Mouse (Mus musculus) left cerebral cortex, adult 2 months (tissue): ENCODE results near the gene Abo. TPM values are rescaled to one million over a fixed set of nuclear protein-coding genes. Genes with fewer than 3 reads are reported as not detected.

Experiments used
- DNase-seq, 2 experiments: peaks; one replicate each; pipeline ENCODE4 v3.0.0; 2021 to 2022; ENCODE audit warnings: low spot score in 2 of 2, mixed read lengths in 1 of 2; ENCODE audit errors: extremely low spot score in 1 of 2
- H3K27ac ChIP-seq: fragments of 200-600 bp; 2 replicates; pipeline ENCODE4 v1.8.1; 2022
- H3K4me3 ChIP-seq: fragments of 200-600 bp; 2 replicates; pipeline ENCODE4 v1.8.1; 2022
- CTCF ChIP-seq: fragments of 200-600 bp; IDR thresholded peaks from 2 replicates; pipeline ENCODE4 v1.8.1; 2022; ENCODE audit warnings: antibody characterized with exemption, mild to moderate bottlenecking, moderate library complexity
- intact Hi-C: fragments of 180-260 bp; cut with DNase I; formaldehyde crosslinking; loops from one replicate; pipeline ENCODE4 v1.15.1; 2025
- long read RNA-seq, 2 experiments: library from polyadenylated mRNA; stranded (forward); transcript quantifications; one replicate each; pipeline ENCODE4 v2.0.0; 2021; ENCODE audit warnings: borderline mapping rate in 2 of 2
- total RNA-seq, 2 experiments: library from RNA; stranded (reverse); gene quantifications; 2 replicates each; pipeline ENCODE4 v1.2.3; 2021

Abo gene
- not detected for total RNA-seq
- long read RNA-seq, experiment 1 = 0 reads
- long read RNA-seq, experiment 2 = 0 reads

DNA sequence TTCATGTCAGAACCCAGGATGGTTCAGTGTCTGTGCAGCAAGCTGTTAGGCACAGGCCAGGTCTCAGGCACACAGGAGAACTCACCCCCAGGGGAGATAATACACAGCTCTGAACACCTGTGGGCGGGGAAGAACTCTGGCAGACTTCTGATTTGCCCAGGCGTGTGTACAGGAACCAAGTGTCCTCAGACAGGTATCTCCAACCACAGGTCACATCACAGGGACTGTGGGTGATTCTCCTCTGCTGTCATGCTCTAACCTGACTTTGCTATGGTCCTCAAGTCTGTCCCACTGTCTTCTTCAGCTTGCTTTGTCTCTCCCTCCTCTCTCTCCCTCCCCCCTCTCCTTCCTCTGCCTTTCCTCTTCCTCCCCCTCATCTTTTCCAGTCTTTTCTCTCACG, at the start of gene Abo:
TSS of gene Abo (minus strand) at position 101 of the 400 bp plus-strand sequence.
- no peak within 1 kb of the TSS for H3K4me3 ChIP-seq
- TF ChIP-seq CTCF = no peak
- intact Hi-C loops = no loop called here
- no peak for DNase-seq
- H3K27ac ChIP-seq = no peak within 1 kb of the TSS

DNA sequence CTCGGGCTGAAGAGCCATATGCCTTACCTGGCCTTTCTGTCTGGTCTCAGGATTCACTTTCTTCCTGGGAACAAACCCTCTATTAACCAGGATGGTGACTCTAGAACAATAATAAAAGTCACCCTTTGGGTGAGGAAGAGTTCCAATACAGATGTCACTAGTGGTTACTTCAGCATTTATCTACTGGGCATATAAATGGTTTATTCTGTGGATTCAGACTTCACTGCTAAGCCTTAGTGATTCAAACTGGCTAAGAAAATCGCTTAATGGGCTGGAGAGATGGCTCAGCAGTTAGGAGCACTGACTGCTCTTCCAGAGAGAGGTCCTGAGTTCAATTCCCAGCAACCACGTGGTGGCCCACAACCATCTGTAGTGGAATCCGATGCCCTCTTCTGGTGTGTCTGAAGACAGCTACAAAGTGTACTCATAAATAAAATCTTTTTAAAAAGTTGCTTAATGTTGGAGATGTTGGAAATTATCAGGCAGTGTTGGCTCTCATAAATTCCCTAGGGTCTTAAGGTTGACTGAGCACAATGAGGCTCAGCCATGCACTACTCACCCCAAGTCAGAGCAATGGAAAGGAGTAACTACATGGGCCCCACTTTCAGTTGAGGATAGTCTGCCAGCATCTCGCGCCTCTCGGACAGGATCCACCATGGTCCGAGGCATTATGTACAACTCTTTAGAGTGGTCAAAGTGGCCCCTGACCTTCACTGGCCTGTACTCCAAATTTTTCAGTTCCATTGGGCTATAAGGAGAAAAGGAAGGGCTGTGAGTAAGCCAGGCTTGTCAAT, 49.6 kb upstream of the Abo start:
- intact Hi-C loops = loop anchor here (10.0 kb wide), 1 partner anchor 110 kb away; the partner anchor contains the start of gene Slc2a6
- no peak; the same call in 1 of the 2 replicates for TF ChIP-seq CTCF
- Histone ChIP-seq H3K27ac (no peak overlapping the region), H3K4me3 (no peak overlapping the region)
- no peak for DNase-seq

DNA sequence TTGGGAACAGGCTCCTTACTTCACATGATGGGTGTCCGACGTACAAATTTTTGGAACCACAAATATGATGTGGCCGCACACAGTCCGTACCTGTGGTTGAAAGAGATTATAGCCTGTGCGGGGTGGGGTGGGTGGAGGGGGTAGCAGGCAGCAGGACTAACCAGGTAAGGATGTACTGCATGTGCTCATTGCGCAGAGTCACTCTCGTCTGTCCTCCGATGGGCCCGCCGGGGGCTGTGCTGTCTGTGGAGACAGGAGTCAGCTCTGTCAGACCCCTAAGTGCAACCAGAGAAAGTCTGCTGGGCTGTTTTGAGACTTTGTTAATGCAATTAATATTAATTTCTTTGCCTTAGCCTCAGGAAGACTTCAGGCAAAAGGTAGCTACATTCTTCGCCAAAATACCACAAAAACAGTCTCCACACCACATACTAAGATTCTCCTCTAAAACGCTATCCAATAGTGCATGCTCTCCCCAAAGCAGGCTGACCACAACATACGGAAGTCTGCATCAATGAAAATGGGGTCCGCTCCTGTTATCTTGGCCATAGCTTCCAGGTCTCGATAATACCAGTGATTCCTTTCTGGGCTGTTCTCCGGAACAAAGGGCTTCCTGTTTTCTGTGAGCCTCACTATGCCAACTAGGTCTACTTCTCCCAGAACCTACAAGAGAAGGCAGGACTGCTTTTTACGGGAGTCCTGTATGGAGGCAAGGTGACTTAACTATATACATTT, 48.8 kb upstream of the Abo start:
- intact Hi-C loops = loop anchor here (10.0 kb wide), 1 partner anchor 111 kb away; the partner anchor contains the start of gene Slc2a6
- Histone ChIP-seq H3K27ac (no peak overlapping the region), H3K4me3 (no peak overlapping the region)
- DNase-seq = peak in 1 of 2 experiments; percentile 6
- TF ChIP-seq CTCF = no peak

DNA sequence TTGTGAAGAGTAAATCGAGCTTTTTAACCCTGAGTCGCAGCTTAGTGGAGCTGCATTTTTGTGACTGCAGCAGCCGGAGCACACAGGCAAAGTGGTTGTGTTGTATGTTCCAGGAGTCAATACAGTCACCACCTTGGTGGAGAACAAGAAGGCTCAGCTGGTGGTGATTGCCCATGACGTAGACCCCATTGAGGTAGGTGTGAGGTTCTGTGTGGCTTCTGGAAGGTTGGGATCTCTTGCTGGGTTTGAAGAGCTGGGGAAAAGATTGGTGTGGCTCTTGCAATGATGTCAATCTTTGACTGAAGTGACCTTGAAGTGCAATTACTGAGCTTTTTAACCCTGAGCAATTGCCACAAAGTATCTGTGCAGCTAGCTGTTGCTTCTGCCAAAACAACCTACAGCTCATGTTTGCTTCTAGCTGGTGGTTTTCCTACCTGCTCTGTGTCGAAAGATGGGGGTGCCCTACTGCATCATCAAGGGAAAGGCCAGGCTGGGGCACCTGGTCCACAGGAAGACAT, 47.5 kb upstream of the Abo start:
- intact Hi-C loops = loop anchor here (10.0 kb wide), 1 partner anchor 112 kb away; the partner anchor contains the start of gene Slc2a6
- Histone ChIP-seq H3K27ac (no peak overlapping the region), H3K4me3 (peak overlapping the region; percentile 93)
- TF ChIP-seq CTCF = no peak
- DNase-seq = peak in 1 of 2 experiments; percentile 7

DNA sequence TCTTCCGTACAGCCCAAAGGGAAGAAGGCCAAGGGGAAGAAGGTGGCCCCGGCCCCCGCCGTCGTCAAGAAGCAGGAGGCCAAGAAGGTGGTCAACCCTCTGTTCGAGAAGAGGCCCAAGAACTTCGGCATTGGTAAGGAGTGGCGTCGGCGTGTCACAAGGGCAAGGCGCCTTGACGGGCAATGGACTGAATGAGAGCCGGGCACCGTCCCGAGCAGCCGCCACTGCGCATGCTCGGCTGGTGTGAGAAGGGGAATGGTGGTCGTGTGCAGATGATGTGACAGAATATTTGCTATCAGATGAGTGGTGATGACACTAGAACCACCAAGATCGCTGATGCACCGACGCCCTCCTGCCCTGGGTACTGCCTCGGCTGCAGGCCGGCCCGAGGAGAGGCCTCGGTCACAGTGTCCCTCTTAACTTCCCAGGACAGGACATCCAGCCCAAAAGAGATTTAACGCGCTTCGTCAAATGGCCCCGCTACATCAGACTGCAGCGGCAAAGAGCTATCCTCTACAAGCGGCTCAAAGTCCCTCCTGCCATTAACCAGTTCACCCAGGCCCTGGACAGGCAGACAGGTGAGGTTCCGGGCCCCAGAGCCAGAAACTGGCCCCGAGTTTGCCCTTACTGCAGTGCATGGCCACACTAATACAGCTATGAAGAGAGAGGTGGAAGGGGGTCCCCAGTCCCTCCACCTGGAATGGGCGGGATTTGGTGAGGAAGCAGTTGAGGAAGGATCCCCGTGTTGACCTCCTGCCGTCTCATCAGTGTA, 46.4 kb upstream of the Abo start:
- Histone ChIP-seq H3K4me3 (peak overlapping the region; percentile 93), H3K27ac (peak overlapping the region; percentile 89)
- DNase-seq = peak; percentile 58 to 59
- intact Hi-C loops = loop anchor here (1.0 to 10.0 kb wide), 2 partner anchors 22 to 114 kb away; partner anchors contain the start of genes Slc2a6 and Surf4
- no peak for TF ChIP-seq CTCF

DNA sequence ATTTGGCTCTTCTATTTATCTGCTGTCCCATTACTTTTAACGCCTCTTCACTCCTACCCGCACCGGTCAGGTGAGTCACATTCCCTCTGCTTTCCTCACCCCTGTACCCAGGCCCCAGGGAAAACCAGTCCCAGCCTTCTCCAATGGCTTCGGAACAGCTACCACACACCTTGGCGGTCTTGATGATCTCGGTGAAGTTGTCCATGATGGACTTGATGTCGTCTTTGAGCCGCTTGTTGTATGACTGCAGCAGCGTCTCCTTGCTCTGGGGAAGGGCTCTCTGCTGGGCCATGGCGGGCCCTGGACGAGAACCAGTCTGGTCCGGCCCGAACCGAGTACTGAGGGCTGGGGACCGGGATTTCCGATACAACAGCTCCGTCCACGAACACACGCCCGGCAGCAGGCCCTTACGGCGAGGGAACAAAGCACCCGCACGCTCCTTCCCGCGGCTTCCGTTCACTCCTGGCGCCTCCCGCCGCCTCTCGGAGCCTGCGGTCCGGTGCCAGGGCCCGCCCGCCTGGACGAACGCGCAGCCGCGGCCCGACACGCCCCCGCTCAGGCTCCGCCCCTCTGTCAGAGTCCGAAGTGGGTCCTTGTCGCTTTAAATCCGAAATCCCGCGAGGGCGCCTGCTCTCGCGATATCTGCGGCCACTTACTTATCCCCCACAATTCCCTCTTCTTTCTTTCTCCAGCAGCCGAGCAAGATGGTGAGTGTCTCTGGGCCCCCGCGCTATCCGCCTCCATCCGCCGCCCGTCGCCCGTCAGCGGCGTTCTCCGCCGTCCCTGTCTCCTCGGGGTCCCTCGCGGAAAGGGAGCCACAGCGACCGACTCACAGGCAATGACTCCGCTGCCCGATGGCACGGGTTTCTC, 45.6 kb upstream of the Abo start, which contains the start of the genes Med22 and Rpl7a:
TSS of gene Med22 (minus strand) at position 554 of the 870 bp plus-strand sequence.
TSS of gene Rpl7a (plus strand) at position 641 of the 870 bp plus-strand sequence.
- DNase-seq = peak; percentile 100
- TF ChIP-seq CTCF = no peak
- H3K4me3 ChIP-seq = peak within 1 kb of the TSS; percentile 93
- H3K27ac ChIP-seq = peak within 1 kb of the TSS; percentile 89
- intact Hi-C loops = loop anchor here (1.0 to 10.0 kb wide), 2 partner anchors 23 to 114 kb away; partner anchors contain the start of genes Slc2a6 and Surf4

DNA sequence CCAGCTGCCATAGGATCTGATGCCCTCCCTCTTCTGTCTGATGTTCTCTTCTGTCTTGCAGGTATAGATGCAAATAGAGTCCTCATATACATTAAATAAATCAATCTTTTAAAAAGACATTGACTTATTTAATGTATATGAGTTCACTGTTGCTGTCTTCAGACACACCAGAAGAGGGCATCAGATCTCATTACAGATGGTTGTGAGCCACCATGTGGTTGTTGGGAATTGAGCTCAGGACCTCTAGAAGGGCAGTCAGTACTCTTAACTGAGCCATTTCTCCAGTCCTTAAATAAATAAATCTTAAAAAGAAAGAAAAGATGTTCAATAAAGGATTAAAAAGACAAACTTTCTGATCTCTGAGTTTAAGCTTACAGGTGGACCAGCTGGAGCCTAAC, 44.6 kb upstream of the Abo start:
- 0 out of 2 replicates have a peak overlapping the region, but pooled peaks have one; percentile 80 for H3K27ac ChIP-seq
- DNase-seq = no peak
- TF ChIP-seq CTCF = peak; percentile 38
- H3K4me3 ChIP-seq = peak overlapping the region; percentile 93
- intact Hi-C loops = loop anchor here (10.0 kb wide), 1 partner anchor 535 kb away; the partner anchor contains the start of gene Brd3os

DNA sequence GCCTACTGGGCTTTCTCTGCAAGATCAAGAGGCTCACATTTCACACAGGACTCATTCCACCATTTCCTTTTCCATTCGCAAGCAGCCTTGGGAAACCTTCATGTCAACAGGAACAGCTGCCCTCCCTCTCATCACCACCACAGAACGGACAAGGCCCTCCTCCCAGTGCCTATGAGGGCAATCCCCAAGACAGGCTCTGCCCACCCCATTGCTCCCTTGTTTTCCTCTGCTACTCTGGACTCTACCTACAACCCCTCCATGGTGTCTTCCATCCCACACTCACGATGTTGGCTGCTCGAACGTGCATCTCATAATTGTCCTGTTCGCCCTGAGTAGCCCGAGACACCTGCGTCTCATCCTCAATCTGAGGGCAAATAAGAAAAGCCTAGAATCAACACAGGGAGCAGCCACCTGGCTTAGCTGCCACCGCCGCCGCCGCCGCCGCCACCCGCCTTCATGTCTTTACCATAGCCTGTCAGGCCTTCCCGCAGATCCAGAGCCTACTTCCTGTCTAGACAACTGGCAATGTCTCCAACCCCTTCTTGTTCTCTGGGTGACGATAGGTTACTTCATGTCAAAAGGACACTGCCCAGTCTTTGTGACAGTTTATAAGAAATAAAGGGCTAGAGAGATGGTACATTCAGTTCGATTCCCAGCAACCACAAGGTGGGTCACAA, 44.1 kb upstream of the Abo start:
- Histone ChIP-seq H3K4me3 (no peak overlapping the region), H3K27ac (no peak overlapping the region)
- DNase-seq = peak in 1 of 2 experiments; percentile 10
- intact Hi-C loops = loop anchor here (10.0 kb wide), 1 partner anchor 536 kb away; the partner anchor contains the start of gene Brd3os
- no peak for TF ChIP-seq CTCF

DNA sequence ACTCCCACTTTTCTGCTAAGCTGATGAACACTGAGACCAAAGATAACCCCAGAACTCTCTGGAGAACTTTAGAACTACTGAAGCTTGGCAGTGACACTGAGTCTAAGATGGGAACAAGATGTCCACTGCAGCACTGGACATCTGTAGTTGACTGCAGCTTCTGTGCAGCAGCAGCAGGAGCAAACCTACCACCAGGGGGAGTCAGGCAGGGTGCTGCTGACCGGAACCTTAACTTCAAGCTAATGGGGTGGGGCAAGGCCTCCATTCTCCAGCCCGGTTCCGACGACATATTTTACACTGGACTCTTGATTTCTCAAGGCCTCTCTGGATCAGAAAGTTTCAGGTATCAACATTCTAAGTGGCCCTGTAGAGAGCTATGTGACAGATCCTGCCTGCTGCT, 42.3 kb upstream of the Abo start:
- intact Hi-C loops = loop anchor here (10.0 kb wide), 1 partner anchor 538 kb away; the partner anchor contains the start of gene Brd3os
- DNase-seq = peak in 1 of 2 experiments; percentile 11
- H3K4me3 ChIP-seq = no peak overlapping the region
- no peak overlapping the region for H3K27ac ChIP-seq
- TF ChIP-seq CTCF = peak; percentile 63
